Mouse (Mus musculus) forebrain, postnatal 0 days (tissue): ENCODE measurements around the gene Pvr. TPM values are rescaled to one million over a fixed set of nuclear protein-coding genes. Genes with fewer than 3 reads are reported as not detected.
"Not testable (repeated sequence)": the region's sequence is repeated elsewhere in the genome, so short reads cannot be mapped to it uniquely, and the experiment has no call there.

ENCODE experiments used
- ATAC-seq: fragments of 200-750 bp; cut with Nextera tagmentation; 2 replicates; pipeline ENCODE4 v1.8.0; 2017; ENCODE audit warnings: mild to moderate bottlenecking, moderate library complexity
- DNase-seq: peaks from one replicate; pipeline ENCODE4 v3.0.0-alpha.2; 2015
- H3K27ac ChIP-seq: fragments of 300-500 bp; sonication (generic); 2 replicates; pipeline ENCODE4 v1.5.1; 2014; ENCODE audit warnings: low read depth, mild to moderate bottlenecking, antibody characterized with exemption, low read length, moderate library complexity, mixed read lengths
- H3K27me3 ChIP-seq: fragments of 300-500 bp; sonication (generic); 2 replicates; pipeline ENCODE4 v1.6.1; 2014; ENCODE audit warnings: mild to moderate bottlenecking, low read length, mixed read lengths; ENCODE audit not compliant: insufficient read depth
- H3K36me3 ChIP-seq: fragments of 300-500 bp; sonication (generic); 2 replicates; pipeline ENCODE4 v1.6.1; 2014; ENCODE audit warnings: mild to moderate bottlenecking, moderate library complexity; ENCODE audit not compliant: insufficient read depth
- H3K4me1 ChIP-seq: fragments of 300-500 bp; sonication (generic); 2 replicates; pipeline ENCODE4 v1.6.1; 2014; ENCODE audit warnings: antibody characterized with exemption; ENCODE audit not compliant: insufficient read depth
- H3K4me2 ChIP-seq: fragments of 300-500 bp; sonication (generic); 2 replicates; pipeline ENCODE4 v1.6.1; 2014; ENCODE audit warnings: low read depth, mild to moderate bottlenecking, moderate library complexity
- H3K4me3 ChIP-seq: fragments of 300-500 bp; sonication (generic); 2 replicates; pipeline ENCODE4 v1.5.1; 2014; ENCODE audit warnings: low read depth, low read length, mixed read lengths
- H3K9ac ChIP-seq: fragments of 300-500 bp; sonication (generic); 2 replicates; pipeline ENCODE4 v1.6.1; 2014; ENCODE audit warnings: mild to moderate bottlenecking
- H3K9me3 ChIP-seq: fragments of 300-500 bp; sonication (generic); 2 replicates; pipeline ENCODE4 v1.6.1; 2016; ENCODE audit warnings: low read length
- CTCF ChIP-seq: sonication (generic); IDR thresholded peaks from 2 replicates; pipeline ENCODE4 v1.5.1; 2016; ENCODE audit warnings: antibody characterized with exemption, control low read depth, low read depth
- WGBS: fragments of 180-500 bp; shearing (Covaris S2); extraction: QIAGEN DNeasy Blood & Tissue Kit; methylation state at CpG from one replicate; pipeline ENCODE4 v1.1.7; 2014; 5-methylcytosine and 5-hydroxymethylcytosine counted together
- polyA plus RNA-seq: library from polyadenylated mRNA; unstranded; fragments of >200 nt; fragmentation: Nextera tagmentation; extraction: Ambion mirVana; gene quantifications from 2 replicates; pipeline ENCODE4 v1.2.1, GENCODE M21; 2015
- total RNA-seq: library from RNA; depleted of rRNA; stranded (reverse); fragments of >200 nt; gene quantifications from 2 replicates; pipeline ENCODE4 v1.2.3, GENCODE M21; 2014

The Pvr gene
- total and polyA plus RNA-seq, 2 experiments from 2014 or later = 6.1 to 12.8 TPM

DNA sequence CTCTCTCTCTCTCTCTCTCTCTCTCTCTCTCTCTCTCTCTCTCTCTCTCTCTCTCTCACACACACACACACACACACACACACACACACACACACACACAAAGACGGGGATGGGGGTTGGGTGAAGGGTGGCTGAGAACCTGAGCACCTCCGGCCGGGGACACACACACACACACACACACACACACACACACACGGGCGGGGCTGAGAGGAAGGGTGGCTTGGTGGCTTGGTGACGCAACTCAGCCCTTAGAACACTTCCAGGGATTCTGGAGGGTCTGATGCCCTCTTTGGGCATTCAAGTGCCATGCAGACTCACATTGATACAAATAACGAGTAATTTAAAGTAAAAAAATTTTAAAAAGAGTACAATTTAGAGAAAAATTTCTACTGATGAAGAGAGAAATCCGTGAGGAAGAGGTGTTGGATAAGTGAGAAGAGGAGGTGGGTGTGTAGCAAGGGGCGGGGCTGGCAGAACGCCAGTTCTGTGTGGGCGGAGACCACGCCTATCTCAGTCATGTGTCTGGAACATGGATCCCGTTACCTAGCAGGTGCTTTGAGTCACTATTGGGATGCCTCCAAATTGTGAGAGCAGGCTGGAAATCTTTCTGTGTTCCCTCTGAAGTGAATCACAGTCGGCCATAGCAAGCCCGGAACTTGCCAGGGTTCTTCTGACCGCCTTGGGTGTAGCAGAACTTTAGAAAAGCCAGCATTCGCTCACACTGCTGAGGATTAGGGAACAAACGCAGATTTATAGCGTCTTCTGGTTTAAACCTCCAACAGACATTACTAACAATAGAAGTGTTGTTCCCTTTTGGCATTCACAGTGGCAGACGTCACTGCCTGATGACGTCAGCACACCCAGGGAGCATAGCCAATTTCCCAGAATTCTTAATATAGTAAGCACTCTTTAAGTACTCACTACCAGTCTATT, 12.2 kb upstream of the Pvr start:
- Histone ChIP-seq H3K4me3 (peak overlapping the region; percentile 26), H3K27ac (peak overlapping the region; percentile 83), H3K9me3 (no peaks in the 10 kb centered on the region), H3K4me2 (peak overlapping the region; percentile 46), H3K36me3 (no peaks in the 10 kb centered on the region), H3K27me3 (no peaks in the 10 kb centered on the region), H3K9ac (peak overlapping the region; percentile 43), H3K4me1 (no peaks in the 10 kb centered on the region)
- ATAC-seq (peak; percentile 86), DNase-seq (peak; percentile 85)
- TF ChIP-seq CTCF = no peak
- WGBS = 16% methylated on average over 21 of the region's 21 CpGs

DNA sequence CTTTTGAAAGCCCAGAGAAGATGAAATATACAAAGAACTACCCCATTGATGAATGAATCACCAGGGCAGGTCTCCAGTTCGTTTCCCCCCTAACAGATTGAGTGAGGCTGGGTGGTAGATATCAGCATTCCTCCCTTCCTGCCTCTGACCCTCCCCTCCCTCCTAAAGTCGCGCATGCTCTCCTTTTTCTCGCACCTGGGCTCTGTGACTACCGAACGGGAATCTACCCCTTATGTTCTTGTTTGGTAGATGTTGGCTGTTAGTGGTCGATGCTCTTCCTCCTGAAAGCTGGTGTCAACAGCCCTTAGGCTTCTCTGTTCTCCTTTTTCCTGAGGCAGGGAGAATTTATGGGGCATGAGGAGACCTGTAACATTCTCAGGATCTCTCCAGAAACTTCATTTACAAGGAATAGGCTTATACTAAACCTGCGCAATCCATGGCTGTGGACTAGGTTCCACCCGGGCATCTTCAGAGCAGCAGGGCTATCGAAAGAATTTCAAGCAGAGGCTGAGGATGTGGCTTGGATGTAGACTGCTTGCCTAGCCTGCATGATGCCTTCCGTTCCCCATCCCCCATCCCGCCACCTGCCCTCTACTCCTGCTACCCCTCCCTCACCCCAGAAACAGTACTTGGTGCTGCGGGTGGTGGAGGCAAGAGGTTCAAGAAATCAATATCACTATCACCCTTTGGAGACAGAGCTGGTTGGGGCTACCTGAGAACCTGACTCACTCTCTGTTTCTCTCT, 11.3 kb upstream of the Pvr start:
- Histone ChIP-seq H3K36me3 (no peaks in the 10 kb centered on the region), H3K4me1 (no peaks in the 10 kb centered on the region), H3K27ac (peak overlapping the region; percentile 59), H3K9me3 (no peaks in the 10 kb centered on the region), H3K9ac (peak overlapping the region; percentile 33), H3K4me3 (peak overlapping the region; percentile 26; the same call in 1 of the 2 replicates), H3K4me2 (peak overlapping the region; percentile 46), H3K27me3 (no peaks in the 10 kb centered on the region)
- no peak for TF ChIP-seq CTCF
- DNase-seq = peak; percentile 27
- peak; percentile 49 for ATAC-seq
- WGBS = 33% methylated on average over 13 of the region's 13 CpGs

DNA sequence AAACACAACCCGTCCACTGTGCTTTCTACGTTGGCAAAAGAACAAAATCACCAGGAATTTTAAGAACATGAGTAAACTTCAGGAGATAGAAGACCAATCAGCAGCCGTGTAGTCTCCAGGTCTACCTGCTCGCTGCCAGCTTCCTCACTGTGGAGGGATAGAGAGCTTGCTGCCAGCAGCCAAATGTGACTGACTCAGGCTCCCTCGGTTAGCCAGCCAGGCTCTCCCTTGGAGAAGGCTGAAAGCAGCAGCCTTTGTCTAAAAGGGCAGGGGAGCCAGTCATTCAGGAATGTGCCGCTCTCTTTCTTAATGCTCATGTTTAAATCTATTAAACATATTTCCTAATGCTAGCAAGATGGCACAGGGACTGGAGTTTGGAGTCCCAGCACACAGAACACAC, 9.5 kb upstream of the Pvr start:
- H3K36me3 ChIP-seq, ATAC-seq, H3K4me1 ChIP-seq, H3K4me2 ChIP-seq, DNase-seq, H3K4me3 ChIP-seq, H3K9me3 ChIP-seq, H3K27me3 ChIP-seq, H3K27ac ChIP-seq, H3K9ac ChIP-seq: not testable (repeated sequence)
- 70% methylated on average over 6 of the region's 6 CpGs for WGBS

DNA sequence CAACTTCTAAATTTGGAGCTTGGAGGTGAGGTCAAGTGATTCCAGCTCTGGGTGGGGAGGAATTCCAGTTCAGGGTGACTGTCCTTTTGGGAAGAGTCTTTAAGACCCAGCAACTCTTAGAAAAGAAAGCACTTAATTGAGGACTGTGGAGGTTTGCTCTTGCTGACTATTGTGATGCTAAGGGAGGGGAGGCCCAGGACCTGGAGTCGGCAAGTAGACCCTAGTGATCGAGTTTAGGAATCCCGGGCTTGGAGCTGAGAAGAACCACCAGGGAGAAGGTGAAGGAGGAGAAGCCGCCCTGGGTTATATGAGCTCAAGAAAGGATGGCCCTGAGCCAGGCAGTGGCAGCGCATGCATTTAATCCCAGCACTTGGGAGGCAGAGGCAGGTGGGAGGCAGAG, 7.5 kb upstream of the Pvr start:
- H3K9me3 ChIP-seq = no peaks in the 10 kb centered on the region
- H3K4me2 ChIP-seq = no peak overlapping the region
- DNase-seq (no peak), ATAC-seq (no peak)
- no peak for TF ChIP-seq CTCF
- no peaks in the 10 kb centered on the region for H3K36me3 ChIP-seq
- 70% methylated on average over 5 of the region's 5 CpGs for WGBS
- H3K27ac ChIP-seq = no peak overlapping the region
- no peak overlapping the region for H3K4me3 ChIP-seq
- H3K27me3 ChIP-seq = no peaks in the 10 kb centered on the region
- H3K9ac ChIP-seq = no peak overlapping the region
- no peaks in the 10 kb centered on the region for H3K4me1 ChIP-seq

DNA sequence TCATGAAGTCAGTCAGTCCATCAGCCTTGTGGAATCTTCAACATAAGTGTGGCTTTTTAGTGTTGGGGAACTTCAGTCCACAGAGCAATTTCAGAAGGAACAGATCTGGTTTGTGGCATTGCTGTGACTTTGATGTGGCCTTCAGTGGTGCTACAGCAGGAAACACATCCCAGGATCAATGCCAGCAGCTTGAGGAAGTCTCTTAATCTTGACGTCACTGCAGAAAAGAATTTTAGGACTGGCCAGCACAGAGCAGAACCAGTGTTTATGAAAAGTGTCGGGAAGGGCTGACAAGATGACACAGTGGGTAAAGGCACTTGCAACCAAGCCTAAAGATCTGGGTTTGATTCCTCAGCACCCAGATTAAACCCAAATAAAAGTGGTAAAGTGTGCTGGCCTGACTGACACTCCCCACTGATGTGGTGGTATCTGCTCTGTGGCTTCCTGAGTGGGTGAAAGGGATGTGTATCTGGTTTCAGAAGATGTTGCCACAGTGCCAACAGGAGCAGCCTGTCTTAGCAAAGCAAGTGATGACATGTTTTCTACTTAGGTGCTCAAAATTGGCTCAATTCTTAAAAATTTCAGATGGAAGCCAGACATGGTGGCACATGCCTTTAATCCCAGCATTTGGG, 6.0 kb upstream of the Pvr start:
- Histone ChIP-seq H3K36me3 (no peaks in the 10 kb centered on the region), H3K9ac (no peak overlapping the region), H3K27ac (no peak overlapping the region), H3K9me3 (no peaks in the 10 kb centered on the region), H3K4me2 (no peak overlapping the region), H3K27me3 (no peaks in the 10 kb centered on the region), H3K4me3 (no peak overlapping the region), H3K4me1 (no peaks in the 10 kb centered on the region)
- DNase-seq (no peak), ATAC-seq (no peak)
- 81% methylated on average over 2 of the region's 2 CpGs for WGBS
- no peak for TF ChIP-seq CTCF

DNA sequence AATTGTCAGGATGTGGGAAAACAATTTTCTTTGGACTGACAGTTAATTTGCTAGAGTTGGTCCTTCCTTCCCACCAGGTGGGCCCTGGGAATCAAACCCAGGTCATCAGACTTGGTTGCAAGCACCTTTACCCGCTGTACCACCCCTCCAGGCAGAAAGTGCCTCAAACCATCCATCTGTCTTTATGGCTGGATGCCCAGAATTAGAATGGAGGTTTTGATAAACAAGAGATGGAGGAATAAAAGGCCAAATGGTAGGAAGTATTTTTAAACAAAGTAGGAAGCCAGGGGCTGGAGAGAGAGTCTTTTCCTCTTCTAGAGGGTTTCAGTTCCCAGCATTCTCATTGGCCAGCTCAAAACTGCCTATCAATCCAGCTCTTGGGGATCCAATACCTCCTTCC, 4.4 kb upstream of the Pvr start:
- H3K4me2 ChIP-seq = no peak overlapping the region
- 39% methylated on average over 1 of the region's 1 CpGs for WGBS

DNA sequence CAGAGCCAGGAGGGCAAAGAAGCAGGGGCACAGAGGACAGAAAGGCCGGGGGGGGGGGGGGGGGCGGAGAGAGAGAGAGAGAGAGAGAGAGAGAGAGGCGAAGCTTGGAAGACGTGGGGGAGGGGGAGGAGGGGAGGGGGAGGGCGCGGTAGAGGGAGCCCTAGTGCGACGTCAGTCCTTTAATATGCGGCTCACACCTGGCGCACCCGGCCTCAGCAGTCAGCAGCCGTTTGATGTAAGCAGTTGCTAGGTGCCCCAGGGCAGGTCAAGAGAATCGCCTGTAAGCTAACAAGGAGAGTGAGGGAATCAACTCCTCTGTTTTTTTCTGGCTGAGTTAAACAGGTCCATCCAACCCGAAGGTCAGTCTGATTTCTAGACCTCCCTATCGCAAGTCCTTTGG, 2.8 kb upstream of the Pvr start:
- Histone ChIP-seq H3K4me3 (no peak overlapping the region), H3K27me3 (no peaks in the 10 kb centered on the region), H3K4me2 (no peak overlapping the region), H3K9ac (no peak overlapping the region), H3K9me3 (no peaks in the 10 kb centered on the region), H3K36me3 (no peaks in the 10 kb centered on the region), H3K27ac (no peak overlapping the region), H3K4me1 (no peaks in the 10 kb centered on the region)
- DNase-seq = no peak
- no peak for ATAC-seq
- 9% methylated on average over 13 of the region's 15 CpGs for WGBS
- TF ChIP-seq CTCF = no peak

More for the DNA sequence above, 4.4 kb upstream of the Pvr start:
- no peaks in the 10 kb centered on the region for H3K9me3 ChIP-seq
- H3K4me1 ChIP-seq = no peaks in the 10 kb centered on the region
- no peak for TF ChIP-seq CTCF
- no peaks in the 10 kb centered on the region for H3K27me3 ChIP-seq
- no peak for ATAC-seq
- H3K9ac ChIP-seq = no peak overlapping the region
- no peak overlapping the region for H3K27ac ChIP-seq
- no peak overlapping the region for H3K4me3 ChIP-seq
- no peak for DNase-seq
- H3K36me3 ChIP-seq = no peaks in the 10 kb centered on the region
